Mouse (Mus musculus) heart, embryonic 16.5 days (tissue): ENCODE measurements around the gene Ap1b1. TPM values are rescaled to one million over a fixed set of nuclear protein-coding genes. Genes with fewer than 3 reads are reported as not detected.

Source experiments
- microRNA-seq: library from miRNA; unstranded; fragments of <30 nt; microRNA quantifications from one replicate; pipeline ENCODE4, GENCODE M21; 2017
- polyA plus RNA-seq: library from polyadenylated mRNA; unstranded; fragments of >200 nt; fragmentation: Nextera tagmentation; extraction: Ambion mirVana; gene quantifications from 2 replicates; pipeline ENCODE4 v1.2.1, GENCODE M21; 2015

Gene Ap1b1
- polyA plus RNA-seq, 1 experiment from 2014 or later, result 45.1 TPM

Small RNA genes lying within 50 kb of the gene (microRNA-seq; reads per million reads assigned to microRNA genes)
- gene Gm47296, result not detected

Other genes starting within 250 kb of the Ap1b1 start
- 0.10 and 0.14 TPM in 2 replicates for gene Cabp7, start 240.0 kb upstream of the Ap1b1 start, polyA plus RNA-seq
- 42.8 and 44.8 TPM in 2 replicates for gene Nf2, start 137.3 kb upstream of the Ap1b1 start, polyA plus RNA-seq
- 22.3 and 23.2 TPM in 2 replicates for gene Nipsnap1, start 112.9 kb upstream of the Ap1b1 start, polyA plus RNA-seq
- 23.4 and 25.9 TPM in 2 replicates for gene Thoc5, start 91.5 kb upstream of the Ap1b1 start, polyA plus RNA-seq
- 0.42 and 0.60 TPM in 2 replicates for gene Nefh, start 38.8 kb upstream of the Ap1b1 start, polyA plus RNA-seq
- gene Rasl10a, start 71.3 kb downstream of the Ap1b1 start, polyA plus RNA-seq, result 0.62 and 1.4 TPM in 2 replicates
- 16.4 and 19.1 TPM in 2 replicates for gene Gas2l1, start 78.5 kb downstream of the Ap1b1 start, polyA plus RNA-seq
- 30.5 and 33.0 TPM in 2 replicates for gene Rhbdd3, start 112.1 kb downstream of the Ap1b1 start, polyA plus RNA-seq
- gene Ewsr1, start 112.4 kb downstream of the Ap1b1 start, polyA plus RNA-seq, result 460 and 463 TPM in 2 replicates
- 8.0 and 10.6 TPM in 2 replicates for gene Emid1, start 165.4 kb downstream of the Ap1b1 start, polyA plus RNA-seq